Mouse (Mus musculus) B cell, adult 62 days (primary cell): ENCODE results near the gene Ucn3. TPM values are rescaled to one million over a fixed set of nuclear protein-coding genes. Genes with fewer than 3 reads are reported as not detected.

Source experiments
- total RNA-seq: library from RNA; stranded (reverse); gene quantifications from 4 replicates; pipeline ENCODE4 v1.2.4, GENCODE M21; 2023

The Ucn3 gene
- not detected in 4 replicates for total RNA-seq

GRCm38 (mm10) chr13:3945249-3945648 lies at the start of gene Ucn3:
TSS of gene Ucn3 (minus strand) at chr13:3945349.

GRCm38 (mm10) chr13:3917571-3918311 lies 27.4 kb downstream of the Ucn3 start, which contains the start of the genes Net1 and Tubal3:
TSS of gene Net1 (minus strand) at chr13:3918220.
TSS of gene Tubal3 (plus strand) at chr13:3918274.

Other genes with a start within 250 kb of the Ucn3 start
- not detected in 4 replicates for gene Calml3, start 141.0 kb downstream of the Ucn3 start, total RNA-seq
- not detected in 4 replicates for gene Calm4, start 107.6 kb downstream of the Ucn3 start, total RNA-seq
- not detected in 4 replicates for gene Calm5, start 91.2 kb downstream of the Ucn3 start, total RNA-seq
- gene Net1, start 27.1 kb downstream of the Ucn3 start, total RNA-seq = 28.7 to 35.1 TPM (median 32.3 TPM) in 4 replicates
- gene Tubal3, start 27.1 kb downstream of the Ucn3 start, total RNA-seq = not detected in 4 replicates
- not detected in 4 replicates for gene Akr1c14, start 103.7 kb upstream of the Ucn3 start, total RNA-seq
- not detected in 4 replicates for gene Akr1c18, start 205.3 kb upstream of the Ucn3 start, total RNA-seq
- 0.85 to 1.7 TPM in 2 of 4 replicates, not detected in the others for gene Akr1c13, start 245.8 kb upstream of the Ucn3 start, total RNA-seq